Mouse (Mus musculus): ENCODE results near the gene Sspn. TPM values are rescaled to one million over a fixed set of nuclear protein-coding genes. Genes with fewer than 3 reads are reported as not detected.

The Sspn gene
- 9.8 and 10.1 TPM in 2 replicates for polyA plus RNA-seq (2015; fragmentation: Nextera tagmentation; extraction: Ambion mirVana)

GRCm38 (mm10) chr6:145931341-145931740 lies at the start of gene Sspn:
Gene Sspn (plus strand): TSS chr6:145931641.
- Histone ChIP-seq H3K27me3 (ENCODE audit: insufficient read depth, low read length) (no peaks in the 10 kb centered on the region), H3K9me3 (replicated peaks; ENCODE audit: low read length) (no peaks in the 10 kb centered on the region), H3K4me1 (replicated peaks; ENCODE audit: insufficient read depth, low read length) (peaks cover 11% of the 10 kb centered on the region; the same call in 1 of the 2 replicates), H3K27ac (no peak within 1 kb of the TSS), H3K9ac (ENCODE audit: low read depth, low read length) (no peak within 1 kb of the TSS), H3K4me2 (ENCODE audit: low read length) (no peak within 1 kb of the TSS), H3K36me3 (ENCODE audit: insufficient read depth, low read length) (no peaks in the 10 kb centered on the region), H3K4me3 (replicated peaks; ENCODE audit: low read depth, low read length) (no peak within 1 kb of the TSS)
- WGBS = 73% methylated on average over 3 of the region's 3 CpGs
- ATAC-seq (replicated peaks; ENCODE audit: low FRiP score, low read depth) (no peak), DNase-seq (ENCODE audit: low spot score) (no peak)
- TF ChIP-seq CTCF (IDR thresholded peaks at IDR 0.05; ENCODE audit: low read depth) = no peak

GRCm38 (mm10) chr6:145883010-145883409 lies 48.4 kb upstream of the Sspn start:
- ATAC-seq (replicated peaks; ENCODE audit: low FRiP score, low read depth) = no peak
- no peak for TF ChIP-seq CTCF (IDR thresholded peaks at IDR 0.05; ENCODE audit: low read depth)
- no peak for DNase-seq (ENCODE audit: low spot score)

GRCm38 (mm10) chr6:145883668-145884067 lies 47.8 kb upstream of the Sspn start:
- no peak for TF ChIP-seq CTCF (IDR thresholded peaks at IDR 0.05; ENCODE audit: low read depth)
- no peaks in the 10 kb centered on the region for H3K36me3 ChIP-seq (ENCODE audit: insufficient read depth, low read length)
- H3K9me3 ChIP-seq (replicated peaks; ENCODE audit: low read length) = no peaks in the 10 kb centered on the region
- H3K4me1 ChIP-seq (replicated peaks; ENCODE audit: insufficient read depth, low read length) = no peaks in the 10 kb centered on the region
- ATAC-seq (replicated peaks; ENCODE audit: low FRiP score, low read depth) (no peak), DNase-seq (ENCODE audit: low spot score) (no peak)
- whole genome bisulfite sequencing = 64% methylated on average over 4 of the region's 4 CpGs
- H3K27me3 ChIP-seq (ENCODE audit: insufficient read depth, low read length) = no peaks in the 10 kb centered on the region
- H3K4me2 ChIP-seq (ENCODE audit: low read length) = no peak overlapping the region
- H3K27ac ChIP-seq = no peak overlapping the region
- no peak overlapping the region for H3K4me3 ChIP-seq (replicated peaks; ENCODE audit: low read depth, low read length)
- no peak overlapping the region for H3K9ac ChIP-seq (ENCODE audit: low read depth, low read length)

More at GRCm38 (mm10) chr6:145883010-145883409, 48.4 kb upstream of the Sspn start:
- no peaks in the 10 kb centered on the region for H3K36me3 ChIP-seq (ENCODE audit: insufficient read depth, low read length)
- H3K9ac ChIP-seq (ENCODE audit: low read depth, low read length) = no peak overlapping the region
- H3K4me1 ChIP-seq (replicated peaks; ENCODE audit: insufficient read depth, low read length) = no peaks in the 10 kb centered on the region
- H3K9me3 ChIP-seq (replicated peaks; ENCODE audit: low read length) = no peaks in the 10 kb centered on the region
- H3K27me3 ChIP-seq (ENCODE audit: insufficient read depth, low read length) = no peaks in the 10 kb centered on the region
- no peak overlapping the region for H3K27ac ChIP-seq
- WGBS = 39% methylated on average over 1 of the region's 1 CpGs
- H3K4me3 ChIP-seq (replicated peaks; ENCODE audit: low read depth, low read length) = no peak overlapping the region
- H3K4me2 ChIP-seq (ENCODE audit: low read length) = no peak overlapping the region

- Histone ChIP-seq H3K4me2 (ENCODE audit: low read length) (no peak overlapping the region), H3K4me3 (replicated peaks; ENCODE audit: low read depth, low read length) (no peak overlapping the region), H3K9me3 (replicated peaks; ENCODE audit: low read length) (no peaks in the 10 kb centered on the region), H3K4me1 (replicated peaks; ENCODE audit: insufficient read depth, low read length) (no peaks in the 10 kb centered on the region), H3K27ac (no peak overlapping the region), H3K9ac (ENCODE audit: low read depth, low read length) (no peak overlapping the region), H3K27me3 (ENCODE audit: insufficient read depth, low read length) (no peaks in the 10 kb centered on the region), H3K36me3 (ENCODE audit: insufficient read depth, low read length) (no peaks in the 10 kb centered on the region)
- WGBS = 81% methylated on average over 4 of the region's 4 CpGs
- TF ChIP-seq CTCF (IDR thresholded peaks at IDR 0.05; ENCODE audit: low read depth) = no peak
- ATAC-seq (replicated peaks; ENCODE audit: low FRiP score, low read depth) (no peak), DNase-seq (ENCODE audit: low spot score) (no peak)
These were observed 46.4 kb upstream of the Sspn start for GRCm38 (mm10) chr6:145885069-145885468.

- Histone ChIP-seq H3K27ac (no peak overlapping the region), H3K36me3 (ENCODE audit: insufficient read depth, low read length) (no peaks in the 10 kb centered on the region), H3K4me3 (replicated peaks; ENCODE audit: low read depth, low read length) (no peak overlapping the region), H3K4me2 (ENCODE audit: low read length) (no peak overlapping the region), H3K4me1 (replicated peaks; ENCODE audit: insufficient read depth, low read length) (no peaks in the 10 kb centered on the region), H3K9me3 (replicated peaks; ENCODE audit: low read length) (no peaks in the 10 kb centered on the region), H3K27me3 (ENCODE audit: insufficient read depth, low read length) (no peaks in the 10 kb centered on the region), H3K9ac (ENCODE audit: low read depth, low read length) (no peak overlapping the region)
- 55% methylated on average over 8 of the region's 8 CpGs for WGBS
- ATAC-seq (replicated peaks; ENCODE audit: low FRiP score, low read depth) (no peak), DNase-seq (ENCODE audit: low spot score) (no peak)
- TF ChIP-seq CTCF (IDR thresholded peaks at IDR 0.05; ENCODE audit: low read depth) = no peak
These were observed 45.2 kb upstream of the Sspn start for GRCm38 (mm10) chr6:145886277-145886676.

- Histone ChIP-seq H3K9me3 (replicated peaks; ENCODE audit: low read length) (no peaks in the 10 kb centered on the region), H3K4me1 (replicated peaks; ENCODE audit: insufficient read depth, low read length) (no peaks in the 10 kb centered on the region), H3K4me3 (replicated peaks; ENCODE audit: low read depth, low read length) (no peak overlapping the region), H3K36me3 (ENCODE audit: insufficient read depth, low read length) (no peaks in the 10 kb centered on the region), H3K9ac (ENCODE audit: low read depth, low read length) (no peak overlapping the region), H3K4me2 (ENCODE audit: low read length) (no peak overlapping the region), H3K27ac (no peak overlapping the region), H3K27me3 (ENCODE audit: insufficient read depth, low read length) (no peaks in the 10 kb centered on the region)
- ATAC-seq (replicated peaks; ENCODE audit: low FRiP score, low read depth) (no peak), DNase-seq (ENCODE audit: low spot score) (no peak)
- TF ChIP-seq CTCF (IDR thresholded peaks at IDR 0.05; ENCODE audit: low read depth) = no peak
- WGBS = 68% methylated on average over 6 of the region's 6 CpGs
These were observed 43.7 kb upstream of the Sspn start for GRCm38 (mm10) chr6:145887719-145888118.

GRCm38 (mm10) chr6:145891951-145892350 lies 39.5 kb upstream of the Sspn start:
- TF ChIP-seq CTCF (IDR thresholded peaks at IDR 0.05; ENCODE audit: low read depth) = no peak
- H3K4me3 ChIP-seq (replicated peaks; ENCODE audit: low read depth, low read length) = no peak overlapping the region
- no peaks in the 10 kb centered on the region for H3K27me3 ChIP-seq (ENCODE audit: insufficient read depth, low read length)
- H3K4me1 ChIP-seq (replicated peaks; ENCODE audit: insufficient read depth, low read length) = no peaks in the 10 kb centered on the region
- ATAC-seq (replicated peaks; ENCODE audit: low FRiP score, low read depth) (no peak), DNase-seq (ENCODE audit: low spot score) (no peak)
- no peaks in the 10 kb centered on the region for H3K9me3 ChIP-seq (replicated peaks; ENCODE audit: low read length)
- 70% methylated on average over 11 of the region's 11 CpGs for WGBS
- no peak overlapping the region for H3K27ac ChIP-seq
- H3K36me3 ChIP-seq (ENCODE audit: insufficient read depth, low read length) = no peaks in the 10 kb centered on the region
- no peak overlapping the region for H3K4me2 ChIP-seq (ENCODE audit: low read length)
- no peak overlapping the region for H3K9ac ChIP-seq (ENCODE audit: low read depth, low read length)

Data from kidney, postnatal 0 days (tissue).